In the genomic region with DNA sequence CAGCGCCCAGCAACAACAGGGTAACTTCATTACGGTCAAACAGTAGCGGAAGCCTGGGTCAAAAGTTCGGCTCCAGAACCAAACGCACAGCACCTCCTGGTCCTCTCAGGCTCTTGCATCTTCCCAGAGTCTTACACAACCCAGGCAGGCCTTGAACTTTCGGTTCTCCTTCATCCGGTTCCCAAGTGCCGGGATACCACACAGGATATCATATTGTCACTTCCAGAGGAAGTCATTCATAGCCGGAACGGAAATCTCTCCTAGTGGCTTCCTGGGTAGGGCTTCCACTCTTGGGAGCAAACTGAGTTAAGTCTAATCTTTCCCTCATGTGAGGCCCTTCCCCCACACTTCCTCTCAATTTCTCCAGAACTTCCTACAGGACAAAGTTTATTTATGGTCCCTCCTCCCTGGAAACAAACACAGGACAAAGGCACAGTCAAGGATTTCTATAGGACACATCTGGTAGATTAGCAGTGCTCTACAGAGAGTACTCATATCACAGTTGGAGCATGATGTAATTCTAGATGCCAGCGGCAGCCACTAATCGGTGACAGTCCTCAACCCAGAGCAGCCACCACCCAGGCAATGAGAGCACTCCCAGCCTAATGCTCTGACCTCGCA, we compare ENCODE assay signal across 8 mouse cellular contexts. TPM values are rescaled to one million over a fixed set of nuclear protein-coding genes. Genes with fewer than 3 reads are reported as not detected.
DNase-seq lines count a peak whose midpoint lies in the region; ATAC-seq and TF ChIP-seq lines count a peak whose summit lies in the region.
"Had no signal": no experiment of that assay in that cellular context is flagged by ENCODE, and none has a peak within 500 bp of the region (broad histone marks: within the 10 kb centered on the region; RNA-seq: fewer than 3 reads in every experiment).

No protein-coding gene starts in this region.

- peak overlapping the region; percentile 42 for H3K9ac ChIP-seq in kidney, embryonic 16.5 days (replicated peaks; ENCODE audit: low read length)

- H3K4me2 ChIP-seq in kidney, embryonic 16.5 days (replicated peaks; ENCODE audit: low read depth, low read length): peak overlapping the region; percentile 3; the same call in 1 of the 2 replicates

- peak; percentile 94 for DNase-seq in heart, adult 8-10 months (ENCODE audit: low spot score)
- peak; percentile 60 for DNase-seq in lung, postnatal 14 days
- DNase-seq in left cerebral cortex, adult 9 months (ENCODE audit: low spot score in 2 of 2): no peak
- DNase-seq in layer of hippocampus, postnatal 10 days (ENCODE audit: low spot score in 2 of 2): no peak

- TF ChIP-seq CTCF in cortical plate, adult 2 months (IDR thresholded peaks at IDR 0.05; ENCODE audit: extremely low read depth, insufficient read depth, low read length): no peak

- H3K4me3 ChIP-seq in cortical plate, adult 2 months (ENCODE audit: insufficient read depth, low read length): no peak overlapping the region
- H3K4me3 ChIP-seq in kidney, embryonic 16.5 days (ENCODE audit: low read length): no peak overlapping the region

- H3K4me1 ChIP-seq in cortical plate, adult 2 months (ENCODE audit: control insufficient read depth, insufficient read depth, low read length): no peaks in the 10 kb centered on the region
- peaks cover 44% of the 10 kb centered on the region for H3K4me1 ChIP-seq in kidney, embryonic 16.5 days (ENCODE audit: insufficient read depth, low read length)

- no peaks in the 10 kb centered on the region for H3K9me3 ChIP-seq in kidney, embryonic 16.5 days (ENCODE audit: low read length)

- H3K27me3 ChIP-seq in kidney, embryonic 16.5 days (ENCODE audit: insufficient read depth, low read length): no peaks in the 10 kb centered on the region

- no peak for TF ChIP-seq POLR2A in cortical plate, adult 2 months (IDR thresholded peaks at IDR 0.05; ENCODE audit: extremely low read depth, insufficient read depth, low read length)

- H3K36me3 ChIP-seq in kidney, embryonic 16.5 days (ENCODE audit: insufficient read depth, low read length): peaks cover 30% of the 10 kb centered on the region

- peak; percentile 47; the same call in 1 of the 2 replicates for ATAC-seq in kidney, embryonic 16.5 days (ENCODE audit: low FRiP score, low TSS enrichment)
- no peak for ATAC-seq in cerebellum, adult (ENCODE audit: insufficient number of reproducible peaks, low FRiP score, low TSS enrichment)

- H3K27ac ChIP-seq in cortical plate, adult 2 months (ENCODE audit: insufficient read depth, low read length): 0 out of 2 replicates have a peak overlapping the region, but pooled peaks have one; percentile 8
- H3K27ac ChIP-seq in kidney, embryonic 16.5 days (ENCODE audit: low read length): peak overlapping the region; percentile 90

- WGBS in kidney, embryonic 16.5 days: 52% methylated on average over 13 of the region's 13 CpGs

RNA-seq across cellular contexts. Expression of a gene that starts 11.8 kb away (rescaled TPM):
- polyA plus RNA-seq in cortical plate, adult 2 months (2012; rRNA removed): 11.7 and 12.9 TPM in 2 replicates
- 10 to 100 TPM in 2 of 4 experiments, 1 to 10 TPM in 2; 7.8 to 13.5 (median 9.3) TPM for total RNA-seq in heart, adult 8-10 months (2022)
- 77.7 and 82.1 TPM in 2 replicates for polyA plus RNA-seq in kidney, embryonic 16.5 days (2015; fragmentation: Nextera tagmentation; extraction: Ambion mirVana)
- total RNA-seq in layer of hippocampus, postnatal 10 days (2021): 10 to 100 TPM in 1 of 2 experiments, 1 to 10 TPM in 1; 10.0 to 10.1 TPM

RNA-seq across cellular contexts. Expression of a gene that starts 27.6 kb away (rescaled TPM):
- 12.6 and 16.4 TPM in 2 replicates for polyA plus RNA-seq in cortical plate, adult 2 months (2012; rRNA removed)
- 1 to 10 TPM; 6.0 to 9.7 (median 8.9) TPM for total RNA-seq in heart, adult 8-10 months (2022)
- 16.5 and 17.3 TPM in 2 replicates for polyA plus RNA-seq in kidney, embryonic 16.5 days (2015; fragmentation: Nextera tagmentation; extraction: Ambion mirVana)
- total RNA-seq in layer of hippocampus, postnatal 10 days (2021): 1 to 10 TPM; 5.2 to 5.7 TPM

RNA-seq across cellular contexts. Expression of a gene that starts 33.8 kb away (rescaled TPM):
- polyA plus RNA-seq in cortical plate, adult 2 months (2012; rRNA removed): not detected in 2 replicates
- total RNA-seq in heart, adult 8-10 months (2022): not detected
- not detected in 2 replicates for polyA plus RNA-seq in kidney, embryonic 16.5 days (2015; fragmentation: Nextera tagmentation; extraction: Ambion mirVana)
- total RNA-seq in layer of hippocampus, postnatal 10 days (2021): not detected
- total RNA-seq: left cerebral cortex, adult 8-10 months had no signal

RNA-seq across cellular contexts. Expression of a gene that starts 39.4 kb away (rescaled TPM):
- polyA plus RNA-seq in cortical plate, adult 2 months (2012; rRNA removed): 96.2 and 99.0 TPM in 2 replicates
- 10 to 100 TPM; 71.9 to 95.2 (median 81.1) TPM for total RNA-seq in heart, adult 8-10 months (2022)
- polyA plus RNA-seq in kidney, embryonic 16.5 days (2015; fragmentation: Nextera tagmentation; extraction: Ambion mirVana): 185 and 188 TPM in 2 replicates
- 10 to 100 TPM; 76.0 to 79.9 TPM for total RNA-seq in layer of hippocampus, postnatal 10 days (2021)

RNA-seq across cellular contexts. Expression of a gene that starts 58.2 kb away (rescaled TPM):
- polyA plus RNA-seq in cortical plate, adult 2 months (2012; rRNA removed): 3.6 and 4.0 TPM in 2 replicates
- under 1 TPM; 0.23 to 0.50 (median 0.34) TPM for total RNA-seq in heart, adult 8-10 months (2022)
- 3.7 and 4.4 TPM in 2 replicates for polyA plus RNA-seq in kidney, embryonic 16.5 days (2015; fragmentation: Nextera tagmentation; extraction: Ambion mirVana)
- 1 to 10 TPM; 4.4 to 5.5 TPM for total RNA-seq in layer of hippocampus, postnatal 10 days (2021)

Comparison
In these comparisons a context has a peak if more than half of its experiments do, and no peak if none do; other contexts are left out.
1. DNase-seq: peak in heart, adult 8-10 months (single experiment) and lung, postnatal 14 days (single experiment); none in left cerebral cortex, adult 9 months (0 of 2) and layer of hippocampus, postnatal 10 days (0 of 2).